Mouse (Mus musculus): ENCODE results near the gene Srsf2. TPM values are rescaled to one million over a fixed set of nuclear protein-coding genes. Genes with fewer than 3 reads are reported as not detected.

The Srsf2 gene
- polyA plus RNA-seq, 1 experiment, result 448 TPM

- no peaks in the 10 kb centered on the region for H3K4me1 ChIP-seq (ENCODE audit: control insufficient read depth, insufficient read depth, low read length)
- H3K4me3 ChIP-seq (replicated peaks; ENCODE audit: extremely low read depth, low read depth, low read length), result no peak overlapping the region
- 55% methylated on average over 5 of the region's 5 CpGs for WGBS
- no peak for DNase-seq
- TF ChIP-seq POLR2A (IDR thresholded peaks at IDR 0.05; ENCODE audit: borderline replicate concordance, extremely low read depth, low read depth, low read length) (no peak), CTCF (IDR thresholded peaks at IDR 0.05; ENCODE audit: insufficient read depth, low read length) (no peak)
Observed at GRCm38 (mm10) chr11:116881440-116881839, 28.5 kb upstream of the Srsf2 start.

GRCm38 (mm10) chr11:116880839-116881238 lies 27.9 kb upstream of the Srsf2 start:
- 53% methylated on average over 7 of the region's 7 CpGs for WGBS
- H3K4me1 ChIP-seq (ENCODE audit: control insufficient read depth, insufficient read depth, low read length), result no peaks in the 10 kb centered on the region
- no peak overlapping the region for H3K4me3 ChIP-seq (replicated peaks; ENCODE audit: extremely low read depth, low read depth, low read length)
- TF ChIP-seq POLR2A (IDR thresholded peaks at IDR 0.05; ENCODE audit: borderline replicate concordance, extremely low read depth, low read depth, low read length) (no peak), CTCF (IDR thresholded peaks at IDR 0.05; ENCODE audit: insufficient read depth, low read length) (no peak)
- no peak for DNase-seq

- Histone ChIP-seq H3K4me3 (replicated peaks; ENCODE audit: extremely low read depth, low read depth, low read length) (no peak overlapping the region), H3K4me1 (ENCODE audit: control insufficient read depth, insufficient read depth, low read length) (no peaks in the 10 kb centered on the region)
- TF ChIP-seq POLR2A (IDR thresholded peaks at IDR 0.05; ENCODE audit: borderline replicate concordance, extremely low read depth, low read depth, low read length), result no peak
- WGBS, result 85% methylated on average over 8 of the region's 8 CpGs
- no peak for DNase-seq
Observed at GRCm38 (mm10) chr11:116878454-116878853, 25.6 kb upstream of the Srsf2 start.

GRCm38 (mm10) chr11:116873987-116874386 lies 21.1 kb upstream of the Srsf2 start:
- no peak for DNase-seq
- 87% methylated on average over 20 of the region's 20 CpGs for WGBS
- Histone ChIP-seq H3K4me1 (ENCODE audit: control insufficient read depth, insufficient read depth, low read length) (no peaks in the 10 kb centered on the region), H3K4me3 (replicated peaks; ENCODE audit: extremely low read depth, low read depth, low read length) (no peak overlapping the region)
- TF ChIP-seq CTCF (IDR thresholded peaks at IDR 0.05; ENCODE audit: insufficient read depth, low read length), result no peak
- TF ChIP-seq POLR2A (IDR thresholded peaks at IDR 0.05; ENCODE audit: borderline replicate concordance, extremely low read depth, low read depth, low read length), result no peak

GRCm38 (mm10) chr11:116871538-116871937 lies 18.6 kb upstream of the Srsf2 start:
- no peaks in the 10 kb centered on the region for H3K4me1 ChIP-seq (ENCODE audit: control insufficient read depth, insufficient read depth, low read length)
- no peak overlapping the region for H3K4me3 ChIP-seq (replicated peaks; ENCODE audit: extremely low read depth, low read depth, low read length)
- 87% methylated on average over 9 of the region's 9 CpGs for WGBS
- TF ChIP-seq CTCF (IDR thresholded peaks at IDR 0.05; ENCODE audit: insufficient read depth, low read length) (no peak), POLR2A (IDR thresholded peaks at IDR 0.05; ENCODE audit: borderline replicate concordance, extremely low read depth, low read depth, low read length) (no peak)
- no peak for DNase-seq

- DNase-seq, result no peak
- 70% methylated on average over 4 of the region's 4 CpGs for WGBS
- TF ChIP-seq POLR2A (IDR thresholded peaks at IDR 0.05; ENCODE audit: borderline replicate concordance, extremely low read depth, low read depth, low read length), result no peak
- no peak for TF ChIP-seq CTCF (IDR thresholded peaks at IDR 0.05; ENCODE audit: insufficient read depth, low read length)
- Histone ChIP-seq H3K4me1 (ENCODE audit: control insufficient read depth, insufficient read depth, low read length) (no peaks in the 10 kb centered on the region), H3K4me3 (replicated peaks; ENCODE audit: extremely low read depth, low read depth, low read length) (no peak overlapping the region)
Observed at GRCm38 (mm10) chr11:116869641-116870040, 16.7 kb upstream of the Srsf2 start.

GRCm38 (mm10) chr11:116869223-116869622 lies 16.3 kb upstream of the Srsf2 start:
- TF ChIP-seq POLR2A (IDR thresholded peaks at IDR 0.05; ENCODE audit: borderline replicate concordance, extremely low read depth, low read depth, low read length), result no peak
- no peak for TF ChIP-seq CTCF (IDR thresholded peaks at IDR 0.05; ENCODE audit: insufficient read depth, low read length)
- Histone ChIP-seq H3K4me1 (ENCODE audit: control insufficient read depth, insufficient read depth, low read length) (no peaks in the 10 kb centered on the region), H3K4me3 (replicated peaks; ENCODE audit: extremely low read depth, low read depth, low read length) (no peak overlapping the region)
- DNase-seq, result no peak
- WGBS, result 67% methylated on average over 8 of the region's 8 CpGs

- Histone ChIP-seq H3K4me3 (replicated peaks; ENCODE audit: extremely low read depth, low read depth, low read length) (no peak overlapping the region), H3K4me1 (ENCODE audit: control insufficient read depth, insufficient read depth, low read length) (no peaks in the 10 kb centered on the region)
- DNase-seq, result no peak
- 63% methylated on average over 3 of the region's 3 CpGs for WGBS
- TF ChIP-seq CTCF (IDR thresholded peaks at IDR 0.05; ENCODE audit: insufficient read depth, low read length) (no peak), POLR2A (IDR thresholded peaks at IDR 0.05; ENCODE audit: borderline replicate concordance, extremely low read depth, low read depth, low read length) (no peak)
Observed at GRCm38 (mm10) chr11:116868129-116868528, 15.2 kb upstream of the Srsf2 start.

GRCm38 (mm10) chr11:116865945-116866585 lies 13.2 kb upstream of the Srsf2 start:
- WGBS, result 70% methylated on average over 12 of the region's 12 CpGs
- no peak for TF ChIP-seq CTCF (IDR thresholded peaks at IDR 0.05; ENCODE audit: insufficient read depth, low read length)
- TF ChIP-seq POLR2A (IDR thresholded peaks at IDR 0.05; ENCODE audit: borderline replicate concordance, extremely low read depth, low read depth, low read length), result no peak
- no peak for DNase-seq

GRCm38 (mm10) chr11:116864444-116864843 lies 11.6 kb upstream of the Srsf2 start:
- WGBS, result 52% methylated on average over 10 of the region's 10 CpGs
- DNase-seq, result no peak
- H3K4me3 ChIP-seq (replicated peaks; ENCODE audit: extremely low read depth, low read depth, low read length), result no peak overlapping the region

More at GRCm38 (mm10) chr11:116865945-116866585, 13.2 kb upstream of the Srsf2 start:
- Histone ChIP-seq H3K4me3 (replicated peaks; ENCODE audit: extremely low read depth, low read depth, low read length) (no peak overlapping the region), H3K4me1 (ENCODE audit: control insufficient read depth, insufficient read depth, low read length) (no peaks in the 10 kb centered on the region)

More at GRCm38 (mm10) chr11:116864444-116864843, 11.6 kb upstream of the Srsf2 start:
- TF ChIP-seq POLR2A (IDR thresholded peaks at IDR 0.05; ENCODE audit: borderline replicate concordance, extremely low read depth, low read depth, low read length) (no peak), CTCF (IDR thresholded peaks at IDR 0.05; ENCODE audit: insufficient read depth, low read length) (no peak)
- H3K4me1 ChIP-seq (ENCODE audit: control insufficient read depth, insufficient read depth, low read length), result no peaks in the 10 kb centered on the region

Data from lung, adult 2 months (tissue).